ENCODE assay signal across 9 mouse cellular contexts in the genomic region with DNA sequence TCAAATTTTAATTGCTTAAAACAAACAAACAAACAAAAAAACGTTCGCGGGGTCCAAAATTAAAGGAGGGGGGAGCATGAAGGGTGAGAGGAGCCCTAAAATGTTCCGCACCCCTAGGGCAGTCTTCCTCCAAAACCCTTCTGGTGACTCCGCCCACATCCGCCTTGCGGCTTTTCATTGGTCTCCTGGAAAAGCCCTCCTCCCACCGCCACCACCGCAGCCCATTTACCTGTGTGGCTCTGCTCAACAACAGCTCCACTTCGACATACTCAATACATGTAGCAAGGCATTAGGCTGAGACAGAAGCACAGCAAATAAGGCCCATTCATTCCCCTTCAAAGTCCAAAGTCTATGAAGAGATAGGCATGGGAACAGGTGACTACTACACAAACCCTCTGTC. TPM values are rescaled to one million over a fixed set of nuclear protein-coding genes. Genes with fewer than 3 reads are reported as not detected.
DNase-seq lines count a peak whose midpoint lies in the region; ATAC-seq and TF ChIP-seq lines count a peak whose summit lies in the region.
"Had no signal": no experiment of that assay in that cellular context is flagged by ENCODE, and none has a peak within 500 bp of the region (broad histone marks: within the 10 kb centered on the region; RNA-seq: fewer than 3 reads in every experiment).

No protein-coding gene starts in this region.

- H3K27me3 ChIP-seq in heart, embryonic 15.5 days = no peaks in the 10 kb centered on the region
- no peaks in the 10 kb centered on the region for H3K27me3 ChIP-seq in liver, postnatal 0 days (ENCODE audit: insufficient read depth, low read length)
- no peaks in the 10 kb centered on the region for H3K27me3 ChIP-seq in stomach, embryonic 14.5 days (ENCODE audit: control insufficient read depth, insufficient read depth, low read length)

- no peak for DNase-seq in heart, adult 8-10 months (ENCODE audit: low spot score)
- peak; percentile 1 for DNase-seq in c-Kit-positive CD71-positive TER-119-positive erythroid progenitor cells, embryonic 14.5 days (ENCODE audit: low spot score)
- DNase-seq in liver, postnatal 0 days = no peak
- no peak for DNase-seq in cerebellum, postnatal 10 days
- no peak for DNase-seq in retina, postnatal 1 day
- DNase-seq in cerebellum, postnatal 25 days = no peak

- TF ChIP-seq CTCF in liver, postnatal 0 days (IDR thresholded peaks at IDR 0.05; ENCODE audit: low read depth) = no peak

- peak overlapping the region; percentile 42; the same call in 1 of the 2 replicates for H3K4me2 ChIP-seq in heart, embryonic 15.5 days
- 0 out of 2 replicates have a peak overlapping the region, but pooled peaks have one; percentile 40 for H3K4me2 ChIP-seq in liver, postnatal 0 days (ENCODE audit: low read depth, low read length)
- peak overlapping the region; percentile 20; the same call in 1 of the 2 replicates for H3K4me2 ChIP-seq in stomach, embryonic 14.5 days (replicated peaks; ENCODE audit: low read depth, low read length)

- 14% methylated on average over 10 of the region's 10 CpGs for WGBS in heart, embryonic 15.5 days
- 16% methylated on average over 10 of the region's 10 CpGs for WGBS in liver, postnatal 0 days (ENCODE audit: insufficient replicate concordance)
- 20% methylated on average over 10 of the region's 10 CpGs for WGBS in stomach, embryonic 14.5 days

- H3K36me3 ChIP-seq in heart, embryonic 15.5 days = no peaks in the 10 kb centered on the region
- no peaks in the 10 kb centered on the region for H3K36me3 ChIP-seq in liver, postnatal 0 days (replicated peaks; ENCODE audit: insufficient read depth, low read length)
- no peaks in the 10 kb centered on the region for H3K36me3 ChIP-seq in stomach, embryonic 14.5 days (ENCODE audit: control insufficient read depth, insufficient read depth, low read length)
- H3K36me3 ChIP-seq: G1E had no signal

- H3K4me3 ChIP-seq in heart, embryonic 15.5 days = no peak overlapping the region
- H3K4me3 ChIP-seq in liver, postnatal 0 days (ENCODE audit: low read depth, low read length) = no peak overlapping the region
- no peak overlapping the region for H3K4me3 ChIP-seq in stomach, embryonic 14.5 days (ENCODE audit: low read depth, low read length)

- no peak overlapping the region for H3K27ac ChIP-seq in heart, embryonic 15.5 days
- no peak overlapping the region for H3K27ac ChIP-seq in liver, postnatal 0 days (ENCODE audit: low read depth)
- H3K27ac ChIP-seq in stomach, embryonic 14.5 days (ENCODE audit: low read length) = no peak overlapping the region

- H3K9ac ChIP-seq in heart, embryonic 15.5 days = no peak overlapping the region
- H3K9ac ChIP-seq in liver, postnatal 0 days (replicated peaks) = no peak overlapping the region
- H3K9ac ChIP-seq in stomach, embryonic 14.5 days (replicated peaks; ENCODE audit: low read depth, low read length) = no peak overlapping the region

- H3K4me1 ChIP-seq in heart, embryonic 15.5 days (replicated peaks) = peaks cover 10% of the 10 kb centered on the region; the same call in 1 of the 2 replicates
- no peaks in the 10 kb centered on the region for H3K4me1 ChIP-seq in liver, postnatal 0 days (ENCODE audit: insufficient read depth)
- H3K4me1 ChIP-seq in stomach, embryonic 14.5 days (ENCODE audit: control insufficient read depth, insufficient read depth, low read length) = no peaks in the 10 kb centered on the region

- no peak for TF ChIP-seq EP300 in liver, postnatal 0 days (IDR thresholded peaks at IDR 0.05; ENCODE audit: low read depth)

- ATAC-seq in heart, embryonic 15.5 days (replicated peaks; ENCODE audit: insufficient number of reproducible peaks, insufficient read depth, low FRiP score, low read depth) = no peak
- no peak for ATAC-seq in liver, postnatal 0 days
- 0 out of 2 replicates have a peak, but pooled peaks have one; percentile 28 for ATAC-seq in stomach, embryonic 14.5 days (ENCODE audit: insufficient number of reproducible peaks, insufficient read depth, low FRiP score, low read depth)

- H3K9me3 ChIP-seq in heart, embryonic 15.5 days (replicated peaks) = no peaks in the 10 kb centered on the region
- H3K9me3 ChIP-seq in liver, postnatal 0 days (ENCODE audit: low read length) = no peaks in the 10 kb centered on the region
- no peaks in the 10 kb centered on the region for H3K9me3 ChIP-seq in stomach, embryonic 14.5 days (ENCODE audit: control insufficient read depth, low read depth, low read length)
- H3K9me3 ChIP-seq: G1E had no signal

RNA-seq across cellular contexts. Expression of gene Aox4, which starts 14.7 kb away (rescaled TPM):
- 0.08 and 0.18 TPM in 2 replicates for polyA plus RNA-seq in heart, embryonic 15.5 days (2015; fragmentation: Nextera tagmentation; extraction: Ambion mirVana)
- not detected for total RNA-seq in heart, adult 8-10 months (2022)
- polyA plus RNA-seq in liver, postnatal 0 days (2015; fragmentation: Nextera tagmentation; extraction: Ambion mirVana) = not detected in 2 replicates
- 0.30 and 0.64 TPM in 2 replicates for polyA plus RNA-seq in stomach, embryonic 14.5 days (2014; fragmentation: Nextera tagmentation; extraction: Ambion mirVana)
